Mouse (Mus musculus) midbrain, embryonic 14.5 days (tissue): ENCODE results near the gene Wfdc6a. TPM values are rescaled to one million over a fixed set of nuclear protein-coding genes. Genes with fewer than 3 reads are reported as not detected.

Source experiments
- ATAC-seq: fragments of 200-750 bp; cut with Nextera tagmentation; 2 replicates; pipeline ENCODE4 v1.8.0; 2017; ENCODE audit warnings: moderate number of reproducible peaks, moderate library complexity; ENCODE audit not compliant: low FRiP score, low TSS enrichment
- DNase-seq: peaks from one replicate; pipeline ENCODE4 v3.0.0-alpha.2; 2015
- H3K27ac ChIP-seq: fragments of 300-500 bp; sonication (generic); replicated peaks from 2 replicates; pipeline ENCODE4 v1.5.1; 2014; ENCODE audit warnings: mild to moderate bottlenecking, low read depth, low read length, moderate library complexity
- H3K27me3 ChIP-seq: fragments of 300-500 bp; sonication (generic); 2 replicates; pipeline ENCODE4 v1.6.1; 2014; ENCODE audit warnings: low read length, control low read depth, mixed read lengths; ENCODE audit not compliant: control insufficient read depth, insufficient read depth
- H3K36me3 ChIP-seq: fragments of 300-500 bp; sonication (generic); 2 replicates; pipeline ENCODE4 v1.6.1; 2014; ENCODE audit warnings: low read length, control low read depth; ENCODE audit not compliant: control insufficient read depth, insufficient read depth
- H3K4me1 ChIP-seq: fragments of 300-500 bp; sonication (generic); 2 replicates; pipeline ENCODE4 v1.6.1; 2014; ENCODE audit warnings: mild to moderate bottlenecking, antibody characterized with exemption, low read length, control low read depth; ENCODE audit not compliant: control insufficient read depth, insufficient read depth
- H3K4me2 ChIP-seq: fragments of 300-500 bp; sonication (generic); 2 replicates; pipeline ENCODE4 v1.6.1; 2014; ENCODE audit warnings: mild to moderate bottlenecking, low read length, moderate library complexity
- H3K4me3 ChIP-seq: fragments of 300-500 bp; sonication (generic); replicated peaks from 2 replicates; pipeline ENCODE4 v1.5.1; 2014; ENCODE audit warnings: low read depth, low read length
- H3K9ac ChIP-seq: fragments of 300-500 bp; sonication (generic); replicated peaks from 2 replicates; pipeline ENCODE4 v1.6.1; 2014; ENCODE audit warnings: mild to moderate bottlenecking, low read length, moderate library complexity
- H3K9me3 ChIP-seq: fragments of 300-500 bp; sonication (generic); 2 replicates; pipeline ENCODE4 v1.6.1; 2016; ENCODE audit warnings: low read length, control low read depth, mixed read lengths; ENCODE audit not compliant: control insufficient read depth
- WGBS: fragments of 180-500 bp; shearing (Covaris S2); extraction: QIAGEN DNeasy Blood & Tissue Kit; methylation state at CpG from one replicate; pipeline ENCODE4 v1.1.7; 2014; 5-methylcytosine and 5-hydroxymethylcytosine counted together
- polyA plus RNA-seq: library from polyadenylated mRNA; unstranded; fragments of >200 nt; fragmentation: Nextera tagmentation; extraction: Ambion mirVana; gene quantifications from 2 replicates; pipeline ENCODE4 v1.2.1, GENCODE M21; 2014

The Wfdc6a gene
- polyA plus RNA-seq, 1 experiment from 2014 or later = not detected

DNA sequence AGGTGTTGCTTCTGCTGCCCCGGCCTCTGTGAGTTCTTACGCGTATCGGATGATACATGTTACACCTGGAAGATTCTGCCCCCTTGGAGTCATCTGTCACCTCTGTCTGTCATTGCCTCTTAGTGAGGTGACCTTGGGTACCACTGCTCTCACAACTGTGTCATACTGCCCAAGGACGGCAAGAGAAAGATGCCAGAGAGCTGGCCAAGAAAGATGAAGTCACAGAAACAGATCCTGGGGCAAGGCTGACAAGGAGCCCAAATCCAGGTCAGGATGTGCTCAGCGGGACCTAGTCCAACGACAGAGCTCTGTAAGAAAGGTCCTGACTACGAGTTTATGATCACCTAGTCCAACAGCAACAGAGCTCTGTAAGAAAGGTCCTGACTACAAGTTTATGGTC is 25.1 kb downstream of the Wfdc6a start:
- peaks cover 13% of the 10 kb centered on the region for H3K27me3 ChIP-seq

DNA sequence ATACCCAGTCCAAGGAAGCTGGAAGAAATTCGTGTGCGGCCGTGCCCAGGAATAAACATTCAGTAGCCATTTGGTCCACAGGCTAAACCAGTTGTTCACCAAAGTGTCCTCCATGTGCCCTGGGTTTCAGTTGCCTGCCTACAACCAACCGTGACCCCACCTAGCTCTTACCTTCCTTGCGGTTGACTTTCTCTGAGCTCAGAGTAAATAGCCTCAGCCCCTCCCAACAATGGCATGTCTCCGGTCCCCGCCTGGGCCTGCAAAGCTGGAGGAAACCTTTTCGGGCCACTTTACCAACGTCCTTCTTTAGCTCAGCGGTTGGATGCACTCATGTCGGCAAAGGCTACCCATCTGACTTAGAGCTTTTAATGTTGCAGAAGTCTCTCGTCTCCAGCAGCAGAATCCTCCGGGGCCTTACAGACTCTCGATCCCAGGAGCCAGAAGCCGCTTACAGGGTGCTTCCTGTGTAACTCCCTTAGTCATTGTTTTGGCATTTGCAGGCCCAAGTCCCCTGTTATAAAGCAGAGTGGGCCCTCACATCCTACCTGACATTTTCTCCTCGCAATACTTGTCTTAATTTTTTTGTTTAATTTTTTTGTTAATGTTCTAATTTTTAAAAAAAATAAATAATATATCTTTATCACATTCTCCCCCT is 26.1 kb downstream of the Wfdc6a start:
- no peak overlapping the region for H3K4me2 ChIP-seq
- H3K27ac ChIP-seq = no peak overlapping the region
- no peak overlapping the region for H3K4me3 ChIP-seq
- no peaks in the 10 kb centered on the region for H3K9me3 ChIP-seq
- 50% methylated on average over 16 of the region's 16 CpGs for WGBS
- DNase-seq (no peak), ATAC-seq (no peak)
- peaks cover 13% of the 10 kb centered on the region for H3K27me3 ChIP-seq
- H3K4me1 ChIP-seq = peaks cover 4% of the 10 kb centered on the region; the same call in 1 of the 2 replicates
- no peaks in the 10 kb centered on the region for H3K36me3 ChIP-seq
- no peak overlapping the region for H3K9ac ChIP-seq

More for the DNA sequence above, 25.1 kb downstream of the Wfdc6a start:
- Histone ChIP-seq H3K4me3 (no peak overlapping the region), H3K4me2 (no peak overlapping the region), H3K9ac (no peak overlapping the region), H3K36me3 (no peaks in the 10 kb centered on the region), H3K27ac (no peak overlapping the region), H3K4me1 (peaks cover 4% of the 10 kb centered on the region; the same call in 1 of the 2 replicates), H3K9me3 (no peaks in the 10 kb centered on the region)
- no peak for DNase-seq
- ATAC-seq = no peak
- 93% methylated on average over 8 of the region's 8 CpGs for WGBS

DNA sequence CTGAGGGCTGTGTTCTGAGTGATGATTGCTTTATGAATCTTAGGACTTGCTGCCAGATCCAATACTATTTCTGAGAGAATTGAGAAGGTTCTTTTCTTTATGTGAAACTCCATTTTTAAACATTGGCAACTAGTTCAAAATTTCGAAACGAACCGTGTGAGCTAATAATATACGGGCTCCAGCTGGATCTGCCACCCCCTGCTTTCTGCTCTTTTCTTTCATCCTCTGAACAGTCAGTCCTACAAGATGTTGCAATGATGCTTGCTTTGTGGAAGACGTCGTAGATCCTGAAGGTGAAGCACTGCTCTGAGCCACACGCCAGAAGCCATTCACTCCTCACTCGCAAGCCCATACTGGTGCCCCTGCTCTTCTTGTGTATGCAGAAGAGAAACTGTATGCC is 26.8 kb downstream of the Wfdc6a start:
- Histone ChIP-seq H3K27ac (no peak overlapping the region), H3K27me3 (peaks cover 13% of the 10 kb centered on the region), H3K4me1 (peaks cover 3% of the 10 kb centered on the region; the same call in 1 of the 2 replicates), H3K9me3 (no peaks in the 10 kb centered on the region), H3K4me3 (no peak overlapping the region), H3K9ac (no peak overlapping the region), H3K4me2 (no peak overlapping the region), H3K36me3 (no peaks in the 10 kb centered on the region)
- DNase-seq = no peak
- no peak for ATAC-seq
- WGBS = 81% methylated on average over 8 of the region's 8 CpGs

DNA sequence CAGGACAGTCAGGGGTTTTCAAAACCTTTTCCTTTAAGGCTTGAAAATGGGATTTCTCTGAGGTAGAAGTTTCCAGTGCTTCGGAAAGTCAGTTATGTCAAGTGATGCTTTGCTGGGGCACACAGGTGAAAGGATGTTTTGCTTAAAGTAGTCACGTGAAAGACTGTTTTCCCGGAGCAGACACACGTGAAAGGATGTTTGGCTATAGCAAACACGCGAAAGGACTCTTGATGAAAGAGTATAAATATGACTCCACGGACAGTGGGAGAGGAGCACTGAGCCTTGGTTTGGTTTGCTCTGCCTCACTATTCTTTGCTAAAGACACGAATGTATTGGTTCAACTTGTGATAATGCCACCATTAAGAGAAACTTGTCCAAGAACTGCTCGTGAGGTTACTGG is 33.7 kb downstream of the Wfdc6a start:
- 92% methylated on average over 9 of the region's 9 CpGs for WGBS
- no peaks in the 10 kb centered on the region for H3K27me3 ChIP-seq
- H3K4me2 ChIP-seq = no peak overlapping the region
- ATAC-seq (no peak), DNase-seq (no peak)
- H3K36me3 ChIP-seq = no peaks in the 10 kb centered on the region
- H3K9ac ChIP-seq = no peak overlapping the region
- 0 out of 2 replicates have a peak, but pooled peaks cover 5% of the 10 kb centered on the region for H3K4me1 ChIP-seq
- no peak overlapping the region for H3K4me3 ChIP-seq
- H3K27ac ChIP-seq = no peak overlapping the region
- H3K9me3 ChIP-seq = no peaks in the 10 kb centered on the region

DNA sequence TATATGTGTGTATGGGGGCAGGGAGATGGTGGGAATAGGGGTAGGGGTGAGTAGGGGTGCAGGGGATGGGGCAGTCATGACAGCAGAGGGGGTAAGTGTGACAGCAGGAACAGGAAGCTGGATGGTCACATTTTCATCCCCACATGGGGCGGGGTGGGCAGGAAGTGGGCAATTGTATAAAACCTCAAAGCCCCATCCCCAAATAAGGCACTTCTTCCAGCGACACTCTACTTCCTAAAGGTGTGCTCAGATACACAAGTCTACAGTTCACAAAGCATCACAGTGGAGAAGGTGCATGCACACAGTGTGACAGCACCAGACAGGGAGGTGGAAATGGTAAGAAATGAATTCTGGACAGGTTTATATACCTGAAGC is 34.4 kb downstream of the Wfdc6a start:
- no peak overlapping the region for H3K4me3 ChIP-seq
- H3K4me2 ChIP-seq = no peak overlapping the region
- no peak overlapping the region for H3K9ac ChIP-seq
- no peaks in the 10 kb centered on the region for H3K36me3 ChIP-seq
- H3K9me3 ChIP-seq = no peaks in the 10 kb centered on the region
- H3K27me3 ChIP-seq = no peaks in the 10 kb centered on the region
- DNase-seq (no peak), ATAC-seq (no peak)
- 80% methylated on average over 2 of the region's 2 CpGs for WGBS
- H3K27ac ChIP-seq = no peak overlapping the region
- 0 out of 2 replicates have a peak, but pooled peaks cover 5% of the 10 kb centered on the region for H3K4me1 ChIP-seq

DNA sequence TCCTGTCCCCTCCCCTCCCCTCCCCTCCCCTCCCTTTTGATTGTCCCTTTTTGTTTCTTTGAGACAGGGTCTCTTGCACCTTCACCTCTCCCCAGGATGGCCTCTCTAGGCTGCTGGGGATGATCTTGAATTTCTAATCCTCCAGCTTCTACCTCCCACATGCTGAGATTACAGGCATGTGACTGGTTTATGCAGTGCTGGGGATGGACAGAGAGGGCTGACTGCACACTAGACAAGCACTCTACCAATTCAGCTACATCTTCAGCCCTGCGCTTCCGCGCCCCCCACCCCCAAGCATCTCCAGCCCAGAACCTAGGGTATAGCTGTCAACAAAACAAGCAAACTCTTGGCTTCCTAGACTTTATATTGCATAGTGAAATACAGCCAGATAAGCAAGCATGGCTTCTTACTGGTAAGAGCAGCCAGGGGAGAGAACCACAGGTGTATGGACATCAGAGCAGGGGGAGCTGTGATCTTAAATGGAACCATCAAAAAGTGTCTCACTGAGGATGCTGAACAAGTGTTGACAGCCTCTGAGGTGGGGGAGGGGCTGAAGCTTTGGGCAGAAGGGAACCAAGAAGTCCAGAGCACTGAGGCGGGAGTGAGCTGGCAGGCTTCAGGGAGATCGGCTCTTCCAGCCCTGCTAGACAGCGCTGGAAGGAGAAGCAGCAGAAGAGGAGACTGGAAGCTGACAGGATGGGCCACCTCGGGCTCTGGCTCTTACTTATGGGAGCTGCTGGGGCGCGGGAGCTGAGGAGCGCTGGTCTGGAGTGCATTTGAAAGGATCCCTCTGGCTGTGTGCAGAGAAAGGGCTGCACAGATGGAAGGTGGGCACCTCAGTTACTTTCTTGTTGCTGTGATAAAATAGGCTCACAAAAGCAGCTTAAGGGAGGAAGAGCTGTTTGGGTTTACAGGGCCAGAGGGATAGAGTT is 35.0 kb downstream of the Wfdc6a start:
- Histone ChIP-seq H3K27ac (no peak overlapping the region), H3K9ac (no peak overlapping the region), H3K4me1 (0 out of 2 replicates have a peak, but pooled peaks cover 5% of the 10 kb centered on the region), H3K9me3 (no peaks in the 10 kb centered on the region), H3K27me3 (no peaks in the 10 kb centered on the region), H3K4me3 (no peak overlapping the region), H3K4me2 (peak overlapping the region; percentile 12; the same call in 1 of the 2 replicates), H3K36me3 (no peaks in the 10 kb centered on the region)
- DNase-seq = peak; percentile 31
- WGBS = 10% methylated on average over 10 of the region's 10 CpGs
- ATAC-seq = no peak

DNA sequence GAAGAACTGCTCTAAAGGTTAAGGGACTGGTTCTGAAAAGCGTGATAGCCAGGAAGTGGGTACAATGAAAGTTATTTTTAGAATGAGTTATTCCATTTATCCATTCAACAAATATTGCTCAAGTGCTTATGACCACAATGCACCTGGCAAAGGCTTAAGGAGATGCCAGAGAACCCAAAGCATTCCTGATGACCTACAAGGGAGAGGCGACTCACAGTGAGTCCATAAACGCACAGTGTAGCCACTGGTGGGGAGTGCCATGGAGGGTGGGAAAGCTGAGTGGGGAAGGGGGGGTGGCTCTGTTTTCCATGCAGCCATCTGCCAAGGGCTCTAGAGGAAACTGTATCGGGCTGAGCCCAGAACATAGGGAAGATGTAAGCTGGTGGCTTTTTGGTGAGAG is 35.9 kb downstream of the Wfdc6a start:
- H3K9me3 ChIP-seq = no peaks in the 10 kb centered on the region
- no peak overlapping the region for H3K4me2 ChIP-seq
- DNase-seq = no peak
- 47% methylated on average over 4 of the region's 4 CpGs for WGBS
- no peak for ATAC-seq
- H3K4me3 ChIP-seq = no peak overlapping the region
- no peaks in the 10 kb centered on the region for H3K36me3 ChIP-seq
- no peak overlapping the region for H3K27ac ChIP-seq
- H3K27me3 ChIP-seq = no peaks in the 10 kb centered on the region
- H3K9ac ChIP-seq = no peak overlapping the region
- H3K4me1 ChIP-seq = 0 out of 2 replicates have a peak, but pooled peaks cover 5% of the 10 kb centered on the region

DNA sequence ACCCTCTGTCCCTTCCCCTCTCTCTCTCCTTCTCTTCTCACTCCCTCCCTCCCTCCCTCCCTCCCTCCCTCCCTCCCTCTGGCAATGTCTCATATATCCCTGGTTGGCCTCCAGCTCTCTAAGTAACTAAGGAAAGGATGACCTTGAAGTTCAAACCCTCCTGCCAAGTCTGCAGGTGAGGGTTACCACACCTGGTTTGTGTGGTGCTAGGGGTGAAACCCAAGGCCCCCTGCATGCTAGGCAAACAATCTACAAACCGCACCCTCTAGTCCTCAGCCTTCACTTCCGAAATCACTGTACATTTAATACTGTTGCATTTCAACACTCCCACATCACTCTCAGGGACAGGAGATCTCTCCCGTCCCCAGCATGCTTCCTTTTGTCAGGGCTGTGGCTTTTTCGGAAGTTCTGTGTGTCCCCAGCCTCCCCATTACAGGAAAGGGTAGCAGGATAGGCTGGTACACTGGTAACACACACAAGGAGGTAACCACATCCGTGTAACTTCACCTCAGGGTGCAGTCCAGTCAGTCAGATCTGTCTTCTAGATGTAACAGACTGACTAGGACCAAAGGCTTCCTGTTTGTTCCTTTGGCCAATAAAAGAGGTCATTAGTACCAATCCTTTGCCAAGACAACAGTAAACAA is 40.7 kb downstream of the Wfdc6a start:
- no peak overlapping the region for H3K27ac ChIP-seq
- ATAC-seq (no peak), DNase-seq (no peak)
- H3K4me3 ChIP-seq = no peak overlapping the region
- H3K27me3 ChIP-seq = no peaks in the 10 kb centered on the region
- H3K9me3 ChIP-seq = no peaks in the 10 kb centered on the region
- H3K9ac ChIP-seq = no peak overlapping the region
- H3K4me1 ChIP-seq = no peaks in the 10 kb centered on the region
- no peaks in the 10 kb centered on the region for H3K36me3 ChIP-seq
- 61% methylated on average over 5 of the region's 5 CpGs for WGBS
- H3K4me2 ChIP-seq = no peak overlapping the region
